Mouse (Mus musculus) CH12.LX (cell line): ENCODE measurements around the gene Gm13889. TPM values are rescaled to one million over a fixed set of nuclear protein-coding genes. Genes with fewer than 3 reads are reported as not detected.

Experiments used
- DNase-seq: peaks from one replicate; pipeline ENCODE4 v3.0.0-alpha.2; 2013; ENCODE audit errors: extremely low read depth
- H3K27ac ChIP-seq: 2 replicates; pipeline ENCODE4 v1.5.1; 2012; ENCODE audit warnings: low read depth, mild to moderate bottlenecking, control low read depth, moderate library complexity; ENCODE audit not compliant: insufficient read depth
- H3K27me3 ChIP-seq: replicated peaks from 2 replicates; pipeline ENCODE3; 2012; ENCODE audit warnings: inconsistent platforms
- H3K36me3 ChIP-seq, 2 experiments: replicated peaks in 1 of 2; 2 replicates each; pipeline versions ENCODE3 to v1.6.1; 2012; ENCODE audit warnings: inconsistent platforms in 1 of 2, low read length in 1 of 2, mild to moderate bottlenecking in 1 of 2, mixed read lengths in 1 of 2, moderate library complexity in 1 of 2; ENCODE audit not compliant: control insufficient read depth in 1 of 2, insufficient read depth in 1 of 2
- H3K4me1 ChIP-seq, 2 experiments: 2 replicates each; pipeline ENCODE4 v1.6.1; 2012; ENCODE audit warnings: inconsistent platforms in 1 of 2, moderate library complexity in 1 of 2; ENCODE audit not compliant: insufficient read depth in 2 of 2, control insufficient read depth in 1 of 2
- H3K4me2 ChIP-seq: 2 replicates; pipeline ENCODE4 v1.6.1; 2012; ENCODE audit warnings: low read depth, mild to moderate bottlenecking, control low read depth; ENCODE audit not compliant: poor library complexity, insufficient read depth, severe bottlenecking
- H3K4me3 ChIP-seq, 3 experiments: fragments of 150-350 bp in 1 of 3; sonication (generic) in 1 of 3; replicated peaks in 1 of 3; 2 replicates each; pipeline versions ENCODE3 to v1.5.1; 2011 to 2012; ENCODE audit warnings: low read depth in 2 of 3, low read length in 2 of 3, mild to moderate bottlenecking in 2 of 3, moderate library complexity in 2 of 3, control low read depth in 1 of 3, improper control_type of control experiment in 1 of 3, inconsistent platforms in 1 of 3, mixed read lengths in 1 of 3; ENCODE audit not compliant: poor library complexity in 1 of 3
- H3K79me2 ChIP-seq: replicated peaks from 2 replicates; pipeline ENCODE4 v1.6.1; 2012; ENCODE audit warnings: mild to moderate bottlenecking, moderate library complexity; ENCODE audit not compliant: control insufficient read depth, poor library complexity, insufficient read depth, severe bottlenecking; ENCODE audit errors: extremely low read depth
- H3K9ac ChIP-seq: 2 replicates; pipeline ENCODE4 v1.6.1; 2012; ENCODE audit warnings: low read depth, mild to moderate bottlenecking, control low read depth, moderate library complexity; ENCODE audit not compliant: insufficient read depth
- H3K9me3 ChIP-seq: replicated peaks from 2 replicates; pipeline ENCODE3; 2012; ENCODE audit warnings: low read length, inconsistent platforms, mixed read lengths
- BHLHE40 ChIP-seq: IDR thresholded peaks from 2 replicates; pipeline ENCODE4 v1.6.1; 2011; ENCODE audit warnings: mild to moderate bottlenecking, low read depth, low read length, improper control_type of control experiment
- CHD1 ChIP-seq: IDR thresholded peaks from 2 replicates; pipeline ENCODE4 v1.6.1; 2012; ENCODE audit warnings: low read depth, low read length, improper control_type of control experiment, inconsistent platforms
- CTCF ChIP-seq, 2 experiments: IDR thresholded peaks in 1 of 2; conservative IDR thresholded peaks in 1 of 2; 2 replicates each; pipeline ENCODE4 v1.5.1; 2011 to 2012; ENCODE audit warnings: low read depth in 2 of 2, low read length in 2 of 2, improper control_type of control experiment in 1 of 2, inconsistent platforms in 1 of 2, mild to moderate bottlenecking in 1 of 2, moderate library complexity in 1 of 2
- EP300 ChIP-seq: IDR thresholded peaks from 2 replicates; pipeline ENCODE4 v1.6.1; 2011; ENCODE audit warnings: low read length, improper control_type of control experiment
- ETS1 ChIP-seq: conservative IDR thresholded peaks from 2 replicates; pipeline ENCODE4 v1.6.1; 2012; ENCODE audit warnings: low read depth, mild to moderate bottlenecking, inconsistent platforms, low read length, improper control_type of control experiment, moderate library complexity
- GABPA ChIP-seq: IDR thresholded peaks from 2 replicates; pipeline ENCODE4 v1.6.1; 2012; ENCODE audit warnings: low read depth, low read length, improper control_type of control experiment, inconsistent platforms; ENCODE audit not compliant: insufficient replicate concordance
- IRF4 ChIP-seq: IDR thresholded peaks from 2 replicates; pipeline ENCODE4 v1.6.1; 2014; ENCODE audit warnings: low read depth, mild to moderate bottlenecking, inconsistent platforms, low read length, improper control_type of control experiment
- JUN ChIP-seq: IDR thresholded peaks from 2 replicates; pipeline ENCODE4 v1.6.1; 2011; ENCODE audit warnings: low read depth, mild to moderate bottlenecking, low read length, improper control_type of control experiment, moderate library complexity; ENCODE audit not compliant: insufficient read depth
- MEF2A ChIP-seq: IDR thresholded peaks from 2 replicates; pipeline ENCODE4 v1.6.1; 2014; ENCODE audit warnings: low read depth, mild to moderate bottlenecking, inconsistent platforms, low read length, improper control_type of control experiment, borderline replicate concordance
- RAD21 ChIP-seq: IDR thresholded peaks from 2 replicates; pipeline ENCODE4 v1.6.1; 2011; ENCODE audit warnings: low read depth, mild to moderate bottlenecking, low read length, improper control_type of control experiment, moderate library complexity
- SMC3 ChIP-seq: IDR thresholded peaks from 2 replicates; pipeline ENCODE4 v1.6.1; 2011; ENCODE audit warnings: low read depth, low read length, improper control_type of control experiment
- TBP ChIP-seq: conservative IDR thresholded peaks from 2 replicates; pipeline ENCODE4 v1.6.1; 2011; ENCODE audit warnings: low read depth, low read length, improper control_type of control experiment
- UBTF ChIP-seq: IDR thresholded peaks from 2 replicates; pipeline ENCODE4 v1.6.1; 2012; ENCODE audit warnings: low read depth, mild to moderate bottlenecking, inconsistent platforms, low read length, improper control_type of control experiment, moderate library complexity
- USF1 ChIP-seq: IDR thresholded peaks from 2 replicates; pipeline ENCODE4 v1.6.1; 2014; ENCODE audit warnings: low read depth, mild to moderate bottlenecking, inconsistent platforms, low read length, improper control_type of control experiment
- ZNF384 ChIP-seq: IDR thresholded peaks from 2 replicates; pipeline ENCODE4 v1.6.1; 2012; ENCODE audit warnings: low read depth, low read length, improper control_type of control experiment, inconsistent platforms
- dilution Hi-C: fragments of 300-500 bp; cut with MboI; formaldehyde crosslinking; loops from 2 replicates; pipeline ENCODE4 v1.14.3; 2020; ENCODE audit warnings: low sequenced_read_pairs; ENCODE audit not compliant: extremely low pct_unique_long_range_greater_than_20kb, extremely low pct_ligation_motif_present
- in situ Hi-C: fragments of 300-500 bp; cut with MboI; formaldehyde crosslinking; loops from 3 replicates; pipeline ENCODE4 v1.14.3; 2019; ENCODE audit warnings: low sequenced_read_pairs, low pct_ligation_motif_present, low pct_unique_long_range_greater_than_20kb, mixed read lengths
- polyA plus RNA-seq: library from polyadenylated mRNA; unstranded; fragments of >175 nt; gene quantifications from 2 replicates; pipeline ENCODE4 v1.2.1, GENCODE M21; 2012; ENCODE audit warnings: low read depth; ENCODE audit not compliant: insufficient read length
- total RNA-seq, 2 experiments: library from RNA; depleted of rRNA; stranded (reverse); fragments of 300-350 nt in 1 of 2; fragments of >200 nt in 1 of 2; gene quantifications; 2 replicates each; pipeline ENCODE4 v1.2.3; 2012 to 2014

Gm13889 gene
- total RNA-seq (2012; rRNA removed) (not detected in 2 replicates), total RNA-seq (2014; rRNA removed) (not detected in 2 replicates), polyA plus RNA-seq (not detected in 2 replicates)

DNA sequence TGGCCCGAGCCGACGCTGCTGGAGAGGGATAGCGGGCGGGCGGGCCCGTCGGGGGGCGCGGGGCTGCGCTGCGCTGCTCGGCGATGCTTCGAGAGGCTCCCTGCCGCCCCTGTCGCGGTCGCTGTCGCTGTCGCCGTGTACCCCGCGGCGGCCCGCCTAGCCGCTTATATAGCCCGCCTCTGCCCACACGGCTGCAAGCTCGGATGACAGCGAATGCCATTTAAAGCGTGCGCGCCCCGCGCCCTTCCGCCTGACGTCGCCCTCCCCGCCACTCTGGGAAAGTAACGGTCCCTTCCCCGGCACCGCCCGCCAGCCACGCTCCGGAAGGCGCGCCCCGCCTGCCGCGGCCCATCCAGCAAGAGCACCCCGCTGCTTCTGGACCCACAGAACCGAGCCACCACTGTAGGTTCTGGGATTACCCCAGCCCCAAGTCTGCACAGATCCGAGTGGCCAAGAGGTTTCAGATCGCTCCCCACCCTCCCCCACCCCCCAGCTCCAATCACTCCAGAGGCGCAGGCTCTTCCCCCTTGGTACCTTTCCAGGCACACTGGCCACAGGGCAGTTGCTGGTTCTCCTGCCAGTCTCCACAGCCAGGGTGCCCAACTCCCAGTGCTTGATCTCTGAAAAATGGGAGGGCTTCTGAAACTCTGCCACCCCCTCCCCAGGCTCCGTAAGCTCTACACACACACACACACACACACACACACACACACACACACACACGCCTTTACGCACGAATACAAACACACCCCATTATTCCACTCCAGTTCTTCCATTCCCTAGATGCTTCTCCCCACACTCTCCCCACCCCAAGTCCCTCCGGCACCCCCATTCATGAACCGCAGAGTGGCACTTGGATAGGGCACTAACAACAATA lies at the start of gene Gm13889:
TSS of gene Gm13889 (minus strand) at position 294 of the 877 bp plus-strand sequence.
- no peak for DNase-seq
- Histone ChIP-seq H3K4me1 (no peaks in the 10 kb centered on the region), H3K27ac (no peak within 1 kb of the TSS), H3K4me2 (no peak within 1 kb of the TSS), H3K79me2 (no peaks in the 10 kb centered on the region), H3K9me3 (peaks cover 18% of the 10 kb centered on the region), H3K36me3 (no peaks in the 10 kb centered on the region), H3K9ac (no peak within 1 kb of the TSS), H3K27me3 (no peaks in the 10 kb centered on the region), H3K4me3 (no peak within 1 kb of the TSS)
- dilution Hi-C loops, result no loop called here
- in situ Hi-C loops, result no loop called here
- TF ChIP-seq EP300, result no peak
- TF ChIP-seq ETS1, result no peak
- no peak for TF ChIP-seq ZNF384
- TF ChIP-seq CHD1, result no peak
- TF ChIP-seq CTCF (conservative IDR thresholded peaks at IDR 0.05 in 1 of 2, IDR thresholded peaks at IDR 0.05 in 1 of 2; ENCODE audit: low read depth in 2 of 2, low read length in 2 of 2), result no peak
- TF ChIP-seq IRF4, result no peak
- no peak for TF ChIP-seq BHLHE40
- no peak for TF ChIP-seq GABPA

DNA sequence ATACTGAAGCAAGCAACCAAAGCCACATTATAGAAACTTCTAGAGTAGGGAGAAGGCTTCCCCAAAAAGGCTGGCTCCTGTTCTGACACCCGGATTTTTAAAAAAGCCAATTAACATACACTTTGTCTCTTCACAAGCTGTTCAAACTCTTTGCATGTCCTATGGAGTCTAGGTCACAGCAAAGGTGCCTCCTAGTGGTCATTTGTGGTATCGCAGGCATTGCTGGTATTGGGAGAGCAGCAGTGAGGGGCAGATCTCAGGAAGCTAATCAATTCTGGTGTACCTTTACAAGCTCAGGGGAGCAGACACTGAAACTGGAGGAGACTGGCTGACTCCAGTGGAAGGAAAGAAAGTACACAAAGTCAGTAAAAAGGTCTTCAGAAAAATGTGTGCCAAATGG lies 45.3 kb upstream of the Gm13889 start:
- H3K79me2 ChIP-seq, result no peaks in the 10 kb centered on the region
- no peak for TF ChIP-seq EP300
- peak; percentile 74 for TF ChIP-seq RAD21
- peak; percentile 88 for TF ChIP-seq SMC3
- no peak for TF ChIP-seq JUN
- peak; percentile 90 to 97 for TF ChIP-seq CTCF (conservative IDR thresholded peaks at IDR 0.05 in 1 of 2, IDR thresholded peaks at IDR 0.05 in 1 of 2; ENCODE audit: low read depth in 2 of 2, low read length in 2 of 2)
- in situ Hi-C loops, result no loop called here
- H3K9ac ChIP-seq, result no peak overlapping the region
- no peak overlapping the region for H3K27ac ChIP-seq
- dilution Hi-C loops, result no loop called here
- H3K4me1 ChIP-seq, result no peaks in the 10 kb centered on the region
- DNase-seq, result peak; percentile 83
- peaks cover 68 to 94% of the 10 kb centered on the region in 2 experiments for H3K36me3 ChIP-seq
- no peaks in the 10 kb centered on the region for H3K27me3 ChIP-seq
- H3K4me2 ChIP-seq, result no peak overlapping the region
- H3K9me3 ChIP-seq, result no peaks in the 10 kb centered on the region
- no peak overlapping the region for H3K4me3 ChIP-seq

DNA sequence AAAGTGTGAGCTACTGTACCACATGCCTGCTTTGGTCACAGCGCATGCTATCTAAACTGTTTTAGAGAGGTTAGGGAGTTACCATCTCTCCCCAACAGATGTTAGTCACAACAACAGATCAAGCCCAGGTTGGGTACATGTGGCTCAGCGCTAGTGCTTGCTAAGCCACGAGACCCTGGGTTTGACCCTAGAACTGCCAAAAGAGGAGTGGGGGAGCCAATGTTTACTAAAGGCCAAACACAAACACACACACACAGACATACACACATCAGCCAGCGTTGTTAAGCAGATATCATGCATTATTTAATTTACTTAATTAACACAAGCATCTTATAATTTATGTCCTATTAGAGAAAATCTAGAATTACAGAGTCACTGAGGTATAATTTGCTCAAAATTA lies 44.9 kb upstream of the Gm13889 start:
- no peak overlapping the region for H3K27ac ChIP-seq
- no peaks in the 10 kb centered on the region for H3K9me3 ChIP-seq
- in situ Hi-C loops, result no loop called here
- no peak for TF ChIP-seq UBTF
- no peak for TF ChIP-seq USF1
- TF ChIP-seq MEF2A, result no peak
- no peak for TF ChIP-seq ZNF384
- TF ChIP-seq TBP, result no peak
- TF ChIP-seq, all 38 proteins: peak for 0
- Histone ChIP-seq H3K79me2 (no peaks in the 10 kb centered on the region), H3K36me3 (peaks cover 65 to 94% of the 10 kb centered on the region in 2 experiments), H3K9ac (no peak overlapping the region), H3K4me3 (no peak overlapping the region), H3K27me3 (no peaks in the 10 kb centered on the region), H3K4me1 (no peaks in the 10 kb centered on the region), H3K4me2 (no peak overlapping the region)
- dilution Hi-C loops, result no loop called here
- no peak for DNase-seq
